Mouse (Mus musculus) stomach, postnatal 0 days (tissue): ENCODE results near the gene Ccdc167. TPM values are rescaled to one million over a fixed set of nuclear protein-coding genes. Genes with fewer than 3 reads are reported as not detected.

Experiments
- ATAC-seq: fragments of 200-750 bp; cut with Nextera tagmentation; 2 replicates; pipeline ENCODE4 v1.8.0; 2017; ENCODE audit not compliant: low FRiP score, low TSS enrichment
- DNase-seq: peaks from one replicate; pipeline ENCODE4 v3.0.0-alpha.2; 2016; ENCODE audit warnings: low spot score
- H3K27ac ChIP-seq: fragments of 300-500 bp; sonication (generic); replicated peaks from 2 replicates; pipeline ENCODE4 v1.5.1; 2014; ENCODE audit warnings: mild to moderate bottlenecking, control low read depth
- H3K27me3 ChIP-seq: fragments of 300-500 bp; sonication (generic); 2 replicates; pipeline ENCODE4 v1.6.1; 2014; ENCODE audit warnings: low read length; ENCODE audit not compliant: control insufficient read depth, insufficient read depth
- H3K36me3 ChIP-seq: fragments of 300-500 bp; sonication (generic); 2 replicates; pipeline ENCODE4 v1.6.1; 2014; ENCODE audit warnings: low read length, mixed read lengths; ENCODE audit not compliant: control insufficient read depth, insufficient read depth
- H3K4me1 ChIP-seq: fragments of 300-500 bp; sonication (generic); replicated peaks from 2 replicates; pipeline ENCODE4 v1.6.1; 2014; ENCODE audit warnings: antibody characterized with exemption; ENCODE audit not compliant: control insufficient read depth, insufficient read depth
- H3K4me2 ChIP-seq: fragments of 300-500 bp; sonication (generic); replicated peaks from 2 replicates; pipeline ENCODE4 v1.6.1; 2014; ENCODE audit warnings: low read depth, mild to moderate bottlenecking, control low read depth, moderate library complexity
- H3K4me3 ChIP-seq: fragments of 300-500 bp; sonication (generic); 2 replicates; pipeline ENCODE4 v1.5.1; 2014; ENCODE audit warnings: low read depth, low read length, control low read depth
- H3K9ac ChIP-seq: fragments of 300-500 bp; sonication (generic); 2 replicates; pipeline ENCODE4 v1.6.1; 2014; ENCODE audit warnings: mild to moderate bottlenecking, low read length, control low read depth, mixed read lengths
- H3K9me3 ChIP-seq: fragments of 300-500 bp; sonication (generic); 2 replicates; pipeline ENCODE4 v1.6.1; 2016; ENCODE audit warnings: low read length; ENCODE audit not compliant: control insufficient read depth
- CTCF ChIP-seq: IDR thresholded peaks from 2 replicates; pipeline ENCODE4 v1.5.1; 2016; ENCODE audit warnings: antibody characterized with exemption, low read depth, mild to moderate bottlenecking, moderate library complexity
- EP300 ChIP-seq: optimal IDR thresholded peaks from 2 replicates; pipeline ENCODE3; 2016; ENCODE audit warnings: antibody characterized with exemption
- WGBS: fragments of 180-500 bp; shearing (Covaris S2); extraction: QIAGEN DNeasy Blood & Tissue Kit; methylation state at CpG from one replicate; pipeline ENCODE4 v1.1.7; 2014; 5-methylcytosine and 5-hydroxymethylcytosine counted together
- polyA plus RNA-seq: library from polyadenylated mRNA; unstranded; fragments of >200 nt; fragmentation: Nextera tagmentation; extraction: Ambion mirVana; gene quantifications from 2 replicates; pipeline ENCODE4 v1.2.1, GENCODE M21; 2015

Gene Ccdc167
- polyA plus RNA-seq, 1 experiment from 2014 or later: 8.6 TPM

GRCm38 (mm10) chr17:29711745-29712431 lies 5.0 kb downstream of the Ccdc167 start:
- no peak overlapping the region for H3K4me3 ChIP-seq
- H3K27me3 ChIP-seq: no peaks in the 10 kb centered on the region
- no peak overlapping the region for H3K27ac ChIP-seq
- H3K9me3 ChIP-seq: no peaks in the 10 kb centered on the region
- H3K4me2 ChIP-seq: no peak overlapping the region
- H3K9ac ChIP-seq: no peak overlapping the region
- peaks cover 10% of the 10 kb centered on the region for H3K4me1 ChIP-seq
- no peak for ATAC-seq
- TF ChIP-seq EP300: no peak
- no peak for TF ChIP-seq CTCF
- no peaks in the 10 kb centered on the region for H3K36me3 ChIP-seq
- DNase-seq: no peak
- 48% methylated on average over 8 of the region's 8 CpGs for WGBS

- DNase-seq (no peak), ATAC-seq (no peak)
- H3K9ac ChIP-seq: no peak overlapping the region
- H3K27ac ChIP-seq: no peak overlapping the region
- H3K4me3 ChIP-seq: no peak overlapping the region
- H3K9me3 ChIP-seq: no peaks in the 10 kb centered on the region
- peaks cover 10% of the 10 kb centered on the region for H3K4me1 ChIP-seq
- TF ChIP-seq CTCF (no peak), EP300 (no peak)
- no peak overlapping the region for H3K4me2 ChIP-seq
- no peaks in the 10 kb centered on the region for H3K27me3 ChIP-seq
- 49% methylated on average over 19 of the region's 19 CpGs for WGBS
- no peaks in the 10 kb centered on the region for H3K36me3 ChIP-seq
These were observed 5.6 kb downstream of the Ccdc167 start for GRCm38 (mm10) chr17:29711076-29711744.

GRCm38 (mm10) chr17:29710562-29711044 lies 6.2 kb downstream of the Ccdc167 start:
- no peaks in the 10 kb centered on the region for H3K36me3 ChIP-seq
- no peak for DNase-seq
- no peak for ATAC-seq
- peaks cover 10% of the 10 kb centered on the region for H3K4me1 ChIP-seq
- TF ChIP-seq EP300: no peak
- TF ChIP-seq CTCF: no peak
- no peak overlapping the region for H3K9ac ChIP-seq
- 62% methylated on average over 11 of the region's 11 CpGs for WGBS
- no peak overlapping the region for H3K27ac ChIP-seq
- no peak overlapping the region for H3K4me2 ChIP-seq
- no peaks in the 10 kb centered on the region for H3K27me3 ChIP-seq
- no peak overlapping the region for H3K4me3 ChIP-seq
- no peaks in the 10 kb centered on the region for H3K9me3 ChIP-seq

DNA sequence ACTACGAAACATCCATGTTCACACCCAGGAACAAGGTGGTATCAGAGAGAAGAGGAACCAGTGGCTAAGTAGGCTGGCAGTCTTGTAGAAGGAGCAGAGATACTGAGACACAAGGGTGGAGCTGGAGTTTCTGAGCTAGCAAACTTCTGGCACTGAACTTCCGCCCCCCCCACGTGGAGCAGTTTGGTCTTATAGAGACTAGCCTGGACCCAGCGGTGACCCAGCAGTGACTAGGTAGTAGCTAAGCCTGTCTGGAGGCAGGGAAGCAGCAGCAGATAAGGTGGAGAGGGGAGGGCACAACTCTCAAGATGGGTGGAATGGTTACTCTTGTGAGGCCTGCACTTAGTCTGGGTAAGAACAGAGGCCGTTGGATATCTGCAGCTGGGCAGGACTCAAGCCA lies 8.1 kb downstream of the Ccdc167 start:
- Histone ChIP-seq H3K9me3 (no peaks in the 10 kb centered on the region), H3K27me3 (no peaks in the 10 kb centered on the region), H3K4me1 (peaks cover 10% of the 10 kb centered on the region), H3K4me2 (no peak overlapping the region), H3K27ac (no peak overlapping the region), H3K4me3 (no peak overlapping the region), H3K9ac (no peak overlapping the region), H3K36me3 (no peaks in the 10 kb centered on the region)
- DNase-seq (no peak), ATAC-seq (no peak)
- 78% methylated on average over 5 of the region's 5 CpGs for WGBS
- TF ChIP-seq EP300 (no peak), CTCF (no peak)

DNA sequence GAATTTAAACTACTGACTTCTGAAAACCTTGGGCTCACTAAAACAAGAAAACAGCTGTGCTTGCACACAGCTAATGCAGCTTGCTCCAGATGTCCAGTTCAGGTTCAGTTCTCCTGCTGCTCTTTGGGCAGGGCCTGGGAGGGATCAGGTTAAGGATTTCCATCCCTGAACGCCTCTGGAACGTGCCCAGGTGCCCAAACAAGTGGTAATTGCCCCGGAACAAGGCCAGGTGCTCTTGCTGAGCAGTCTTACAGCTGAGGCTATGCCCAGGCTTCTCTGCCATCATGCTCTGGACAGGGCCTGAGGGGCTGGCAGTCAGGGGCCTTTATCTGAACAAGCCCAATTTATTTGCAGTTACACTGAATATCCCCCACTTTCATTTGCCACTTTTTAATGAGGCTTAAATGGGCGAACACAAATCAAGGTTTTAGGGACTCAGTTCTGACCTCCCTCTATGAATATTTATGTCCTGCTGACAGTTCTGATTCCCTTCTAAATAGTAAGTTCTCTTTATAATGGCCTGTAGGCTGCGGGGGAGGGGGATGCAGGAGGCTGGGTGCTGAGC lies 9.8 kb downstream of the Ccdc167 start:
- TF ChIP-seq CTCF: no peak
- TF ChIP-seq EP300: no peak
- Histone ChIP-seq H3K4me1 (peaks cover 10% of the 10 kb centered on the region), H3K27ac (no peak overlapping the region), H3K9me3 (no peaks in the 10 kb centered on the region), H3K9ac (no peak overlapping the region), H3K36me3 (0 out of 2 replicates have a peak, but pooled peaks cover 3% of the 10 kb centered on the region), H3K27me3 (no peaks in the 10 kb centered on the region), H3K4me3 (no peak overlapping the region), H3K4me2 (no peak overlapping the region)
- DNase-seq (no peak), ATAC-seq (no peak)
- WGBS: 65% methylated on average over 5 of the region's 5 CpGs

DNA sequence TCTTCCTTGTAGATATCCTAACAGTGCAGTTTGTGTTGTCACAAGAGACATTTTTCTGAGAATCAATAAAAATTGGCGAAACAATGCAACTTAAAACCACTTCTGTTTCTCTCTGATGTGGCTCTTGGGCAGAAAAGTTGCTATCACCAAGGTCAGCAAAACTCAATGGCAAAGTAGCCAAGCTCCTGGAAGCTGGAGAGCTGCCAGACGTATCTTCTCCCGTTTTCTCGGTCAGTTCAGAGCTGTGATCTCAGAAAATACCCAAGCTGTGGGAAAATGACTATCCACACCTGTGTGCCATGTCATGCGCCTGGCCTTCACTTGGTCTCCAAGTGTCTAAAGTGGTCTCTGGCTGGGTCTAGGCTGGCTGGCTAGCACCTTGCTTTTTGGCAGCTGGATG lies 11.0 kb downstream of the Ccdc167 start:
- DNase-seq (no peak), ATAC-seq (no peak)
- Histone ChIP-seq H3K4me2 (no peak overlapping the region), H3K27ac (no peak overlapping the region), H3K9me3 (no peaks in the 10 kb centered on the region), H3K4me3 (no peak overlapping the region), H3K36me3 (peaks cover 7% of the 10 kb centered on the region), H3K27me3 (no peaks in the 10 kb centered on the region), H3K4me1 (peaks cover 1% of the 10 kb centered on the region), H3K9ac (no peak overlapping the region)
- WGBS: 77% methylated on average over 5 of the region's 5 CpGs
- TF ChIP-seq EP300 (no peak), CTCF (no peak)
